Mouse (Mus musculus): Measurements from ENCODE around the gene Ube2j1. TPM values are rescaled to one million over a fixed set of nuclear protein-coding genes. Genes with fewer than 3 reads are reported as not detected.
"Not testable (repeated sequence)": the region's sequence is repeated elsewhere in the genome, so short reads cannot be mapped to it uniquely, and the experiment has no call there.

Gene Ube2j1
- polyA plus RNA-seq, 1 experiment from 2014 or later: 39.6 TPM

GRCm38 (mm10) chr4:32996083-32996482 lies 35.1 kb upstream of the Ube2j1 start:
- no peaks in the 10 kb centered on the region for H3K36me3 ChIP-seq (ENCODE audit: insufficient read depth, low read length)
- no peaks in the 10 kb centered on the region for H3K9me3 ChIP-seq (replicated peaks; ENCODE audit: low read length)
- no peak for TF ChIP-seq CTCF (IDR thresholded peaks at IDR 0.05; ENCODE audit: low read depth)
- no peak overlapping the region for H3K27ac ChIP-seq
- DNase-seq (ENCODE audit: low spot score) (no peak), ATAC-seq (replicated peaks; ENCODE audit: low FRiP score, low read depth) (no peak)
- no peak overlapping the region for H3K9ac ChIP-seq (ENCODE audit: low read depth, low read length)
- no peaks in the 10 kb centered on the region for H3K4me1 ChIP-seq (replicated peaks; ENCODE audit: insufficient read depth, low read length)
- WGBS: 96% methylated on average over 5 of the region's 5 CpGs
- H3K4me2 ChIP-seq (ENCODE audit: low read length): no peak overlapping the region
- H3K4me3 ChIP-seq (replicated peaks; ENCODE audit: low read depth, low read length): no peak overlapping the region
- no peaks in the 10 kb centered on the region for H3K27me3 ChIP-seq (ENCODE audit: insufficient read depth, low read length)

DNA sequence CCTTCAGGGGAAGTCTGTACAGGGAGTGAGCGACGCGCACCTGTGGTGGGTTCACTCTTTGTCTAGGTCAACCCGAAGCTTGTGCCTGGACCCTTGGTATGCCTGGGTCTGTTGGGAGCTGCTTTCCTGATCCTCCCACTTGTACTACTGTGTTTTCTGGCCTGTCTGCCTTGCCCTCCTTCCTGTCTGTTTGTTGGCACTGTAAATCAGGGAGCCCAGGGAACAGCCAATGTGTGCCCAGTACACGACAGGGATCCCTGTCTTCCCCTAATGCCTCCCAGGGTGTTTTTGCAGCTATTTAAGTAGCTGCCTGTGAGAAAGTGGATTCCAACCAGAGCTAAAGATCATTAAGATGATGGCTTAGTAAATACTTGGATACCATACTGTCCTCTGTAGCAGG lies 33.6 kb upstream of the Ube2j1 start:
- no peak for TF ChIP-seq CTCF (IDR thresholded peaks at IDR 0.05; ENCODE audit: low read depth)
- 73% methylated on average over 5 of the region's 5 CpGs for WGBS
- H3K27me3 ChIP-seq (ENCODE audit: insufficient read depth, low read length): no peaks in the 10 kb centered on the region

DNA sequence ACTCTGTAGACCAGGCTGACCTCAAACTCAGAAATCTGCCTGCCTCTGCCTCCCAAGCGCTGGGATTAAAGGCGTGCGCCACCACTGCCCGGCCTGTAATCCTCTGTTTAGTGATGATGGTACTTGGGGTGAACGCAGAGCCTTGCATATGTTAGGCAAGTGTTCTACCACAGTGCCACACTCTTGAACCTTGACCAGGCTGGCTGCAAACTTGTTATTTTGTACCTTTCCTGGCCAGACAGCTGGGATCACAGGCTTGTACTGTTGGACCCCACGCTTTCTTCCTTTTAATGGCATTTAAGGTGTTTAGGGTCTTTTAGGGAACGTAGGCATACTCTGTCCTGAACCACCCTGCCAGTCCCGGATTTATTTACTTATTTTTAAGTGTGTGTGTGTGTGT lies 32.2 kb upstream of the Ube2j1 start:
- Histone ChIP-seq H3K36me3 (ENCODE audit: insufficient read depth, low read length) (no peaks in the 10 kb centered on the region), H3K4me2 (ENCODE audit: low read length) (no peak overlapping the region), H3K27ac (no peak overlapping the region), H3K9me3 (replicated peaks; ENCODE audit: low read length) (no peaks in the 10 kb centered on the region), H3K4me1 (replicated peaks; ENCODE audit: insufficient read depth, low read length) (no peaks in the 10 kb centered on the region), H3K9ac (ENCODE audit: low read depth, low read length) (no peak overlapping the region), H3K4me3 (replicated peaks; ENCODE audit: low read depth, low read length) (no peak overlapping the region), H3K27me3 (ENCODE audit: insufficient read depth, low read length) (no peaks in the 10 kb centered on the region)
- DNase-seq (ENCODE audit: low spot score) (no peak), ATAC-seq (replicated peaks; ENCODE audit: low FRiP score, low read depth) (no peak)
- 95% methylated on average over 8 of the region's 8 CpGs for WGBS
- TF ChIP-seq CTCF (IDR thresholded peaks at IDR 0.05; ENCODE audit: low read depth): no peak

More for the DNA sequence above, 33.6 kb upstream of the Ube2j1 start:
- ATAC-seq (replicated peaks; ENCODE audit: low FRiP score, low read depth): no peak
- Histone ChIP-seq H3K36me3 (ENCODE audit: insufficient read depth, low read length) (no peaks in the 10 kb centered on the region), H3K4me3 (replicated peaks; ENCODE audit: low read depth, low read length) (no peak overlapping the region), H3K27ac (no peak overlapping the region), H3K9me3 (replicated peaks; ENCODE audit: low read length) (no peaks in the 10 kb centered on the region), H3K4me2 (ENCODE audit: low read length) (no peak overlapping the region), H3K9ac (ENCODE audit: low read depth, low read length) (no peak overlapping the region), H3K4me1 (replicated peaks; ENCODE audit: insufficient read depth, low read length) (no peaks in the 10 kb centered on the region)
- DNase-seq (ENCODE audit: low spot score): no peak

DNA sequence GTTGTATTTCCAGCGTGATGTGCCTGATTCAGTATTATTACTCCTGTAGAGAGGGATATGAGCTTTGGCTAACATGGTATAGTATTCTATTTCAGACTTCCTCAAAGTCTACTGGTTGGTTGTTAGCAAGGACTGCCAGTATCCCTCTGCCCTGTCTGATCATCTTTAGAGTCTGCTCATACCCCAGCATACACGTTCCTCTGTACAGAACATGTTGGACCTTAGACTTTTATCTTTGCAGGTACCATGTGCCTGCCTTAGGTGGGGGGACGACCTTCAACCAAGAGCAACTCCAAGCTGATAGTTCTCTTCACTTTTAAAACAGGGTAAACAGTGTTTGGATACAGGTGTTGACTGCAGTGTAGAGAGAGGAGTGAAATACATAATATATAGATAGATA lies 29.1 kb upstream of the Ube2j1 start:
- Histone ChIP-seq H3K36me3 (ENCODE audit: insufficient read depth, low read length) (no peaks in the 10 kb centered on the region), H3K9me3 (replicated peaks; ENCODE audit: low read length) (no peaks in the 10 kb centered on the region), H3K4me2 (ENCODE audit: low read length) (no peak overlapping the region), H3K4me1 (replicated peaks; ENCODE audit: insufficient read depth, low read length) (no peaks in the 10 kb centered on the region), H3K27me3 (ENCODE audit: insufficient read depth, low read length) (no peaks in the 10 kb centered on the region), H3K9ac (ENCODE audit: low read depth, low read length) (no peak overlapping the region), H3K4me3 (replicated peaks; ENCODE audit: low read depth, low read length) (no peak overlapping the region), H3K27ac (no peak overlapping the region)
- no peak for ATAC-seq (replicated peaks; ENCODE audit: low FRiP score, low read depth)
- no peak for TF ChIP-seq CTCF (IDR thresholded peaks at IDR 0.05; ENCODE audit: low read depth)
- DNase-seq (ENCODE audit: low spot score): no peak
- 77% methylated on average over 3 of the region's 3 CpGs for WGBS

GRCm38 (mm10) chr4:33005595-33006470 lies 25.4 kb upstream of the Ube2j1 start:
- H3K27ac ChIP-seq; H3K4me2 ChIP-seq (ENCODE audit: low read length); H3K9ac ChIP-seq (ENCODE audit: low read depth, low read length); H3K36me3 ChIP-seq (ENCODE audit: insufficient read depth, low read length); H3K9me3 ChIP-seq (replicated peaks; ENCODE audit: low read length); H3K27me3 ChIP-seq (ENCODE audit: insufficient read depth, low read length); DNase-seq (ENCODE audit: low spot score); H3K4me1 ChIP-seq (replicated peaks; ENCODE audit: insufficient read depth, low read length); H3K4me3 ChIP-seq (replicated peaks; ENCODE audit: low read depth, low read length); ATAC-seq (replicated peaks; ENCODE audit: low FRiP score, low read depth): not testable (repeated sequence)
- WGBS: 88% methylated on average over 10 of the region's 10 CpGs

DNA sequence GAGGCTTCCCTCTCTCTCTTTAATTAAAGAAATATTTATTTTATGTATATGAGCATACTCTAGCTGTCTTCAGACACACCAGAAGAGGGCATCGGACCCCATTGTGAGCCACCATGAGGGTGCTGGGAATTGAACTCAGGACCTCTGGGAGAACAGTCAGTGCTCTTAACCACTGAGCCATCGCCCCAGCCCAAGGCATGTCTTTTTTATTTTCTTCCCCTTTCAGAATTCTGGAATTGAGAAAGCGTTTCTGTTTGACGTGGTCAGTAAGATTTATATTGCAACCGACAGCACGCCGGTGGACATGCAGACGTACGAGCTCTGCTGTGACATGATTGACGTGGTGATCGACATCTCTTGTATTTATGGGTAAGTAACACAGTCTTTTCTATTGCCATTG lies 24.4 kb upstream of the Ube2j1 start:
- DNase-seq (ENCODE audit: low spot score) (no peak), ATAC-seq (replicated peaks; ENCODE audit: low FRiP score, low read depth) (no peak)
- H3K9ac ChIP-seq (ENCODE audit: low read depth, low read length): no peak overlapping the region
- no peak for TF ChIP-seq CTCF (IDR thresholded peaks at IDR 0.05; ENCODE audit: low read depth)
- H3K4me1 ChIP-seq (replicated peaks; ENCODE audit: insufficient read depth, low read length): no peaks in the 10 kb centered on the region
- WGBS: 92% methylated on average over 11 of the region's 11 CpGs
- no peak overlapping the region for H3K27ac ChIP-seq
- no peaks in the 10 kb centered on the region for H3K36me3 ChIP-seq (ENCODE audit: insufficient read depth, low read length)
- no peak overlapping the region for H3K4me3 ChIP-seq (replicated peaks; ENCODE audit: low read depth, low read length)
- no peaks in the 10 kb centered on the region for H3K9me3 ChIP-seq (replicated peaks; ENCODE audit: low read length)
- no peaks in the 10 kb centered on the region for H3K27me3 ChIP-seq (ENCODE audit: insufficient read depth, low read length)
- H3K4me2 ChIP-seq (ENCODE audit: low read length): no peak overlapping the region
